Mouse (Mus musculus) ovary, postnatal 10 days (tissue): ENCODE results near the gene Dupd1.
"Not testable (repeated sequence)": the region's sequence is repeated elsewhere in the genome, so short reads cannot be mapped to it uniquely, and the experiment has no call there.

Source experiments
- DNase-seq: peaks from one replicate; pipeline ENCODE4 v3.0.0; 2022; ENCODE audit warnings: low spot score

Gene Dupd1

DNA sequence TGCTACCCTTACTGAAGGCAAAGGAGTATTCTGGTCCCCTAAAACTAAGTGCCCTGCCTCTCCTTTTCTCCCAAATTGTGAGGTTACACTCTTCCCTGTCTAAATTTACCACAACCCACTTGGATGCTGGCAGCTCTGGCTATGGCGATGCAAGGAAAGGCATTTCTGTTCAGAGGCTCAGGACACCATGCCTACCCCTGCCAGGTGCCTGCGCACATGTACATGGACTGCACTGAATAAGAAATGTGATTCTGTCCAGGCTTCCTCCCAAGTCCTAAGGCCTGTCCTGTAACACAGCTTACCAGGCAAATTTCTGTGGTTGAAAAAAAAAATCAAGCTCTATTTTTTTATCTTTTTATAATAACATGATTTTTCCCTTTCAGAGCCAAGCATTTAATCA is 38.2 kb downstream of the Dupd1 start:
- no peak for DNase-seq

DNA sequence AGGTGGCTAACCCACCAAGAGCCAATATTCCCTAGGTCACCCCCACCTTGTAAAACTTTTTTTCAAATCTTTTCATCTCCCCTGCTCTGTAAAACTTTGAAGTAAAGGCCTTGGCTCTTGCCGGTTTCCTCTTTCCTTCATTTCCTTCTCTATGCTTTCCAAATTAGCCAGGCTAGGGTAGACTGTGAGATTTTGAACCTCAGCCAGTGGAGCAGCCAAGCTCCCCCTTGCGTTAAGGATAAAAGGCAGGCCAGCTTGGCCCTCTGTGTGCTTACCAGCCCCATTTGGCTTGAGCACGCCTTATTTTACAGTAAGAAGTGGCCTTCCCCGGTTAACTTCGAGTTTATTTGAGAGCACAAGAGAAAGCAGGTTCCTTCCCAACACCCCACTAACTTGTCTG is 39.9 kb downstream of the Dupd1 start:
- no peak for DNase-seq

DNA sequence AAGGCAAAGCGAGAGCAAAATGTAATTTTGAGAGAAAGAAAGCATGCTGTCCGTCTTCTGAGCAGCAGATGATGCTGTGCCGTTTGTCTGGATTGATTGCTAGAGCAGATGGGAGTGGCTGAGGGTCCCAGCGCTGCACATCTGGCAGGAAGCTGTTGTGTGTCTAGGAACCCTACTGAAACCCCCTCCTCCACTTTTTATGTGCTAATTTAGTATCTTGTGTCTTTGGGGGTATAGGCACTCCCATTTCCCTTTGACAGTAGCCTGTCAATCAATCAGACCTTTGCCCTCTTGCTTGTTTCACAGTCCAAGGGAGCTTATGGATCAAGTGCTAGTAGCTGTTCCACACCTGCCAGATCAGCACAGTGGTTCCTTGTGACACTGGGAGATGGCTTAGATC is 41.3 kb downstream of the Dupd1 start:
- DNase-seq: no peak

DNA sequence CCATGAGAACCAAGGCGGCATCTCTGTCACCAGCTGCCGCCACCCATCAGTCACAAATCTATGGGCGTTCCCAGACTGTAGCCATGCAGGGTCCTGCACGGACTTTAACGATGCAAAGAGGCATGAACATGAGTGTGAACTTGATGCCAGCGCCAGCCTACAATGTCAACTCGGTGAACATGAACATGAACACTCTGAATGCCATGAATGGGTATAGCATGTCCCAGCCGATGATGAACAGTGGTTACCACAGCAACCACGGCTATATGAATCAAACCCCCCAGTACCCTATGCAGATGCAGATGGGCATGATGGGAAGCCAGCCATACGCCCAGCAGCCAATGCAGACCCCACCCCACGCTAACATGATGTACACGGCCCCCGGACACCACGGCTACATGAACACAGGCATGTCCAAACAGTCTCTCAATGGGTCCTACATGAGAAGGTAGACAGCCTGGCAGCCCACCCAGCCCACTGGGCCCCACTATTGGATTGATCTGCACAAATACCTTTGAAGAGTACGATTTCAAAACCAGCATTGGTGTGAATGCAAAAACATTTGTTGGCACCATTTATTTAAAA is 43.9 kb downstream of the Dupd1 start:
- not testable (repeated sequence) for DNase-seq

DNA sequence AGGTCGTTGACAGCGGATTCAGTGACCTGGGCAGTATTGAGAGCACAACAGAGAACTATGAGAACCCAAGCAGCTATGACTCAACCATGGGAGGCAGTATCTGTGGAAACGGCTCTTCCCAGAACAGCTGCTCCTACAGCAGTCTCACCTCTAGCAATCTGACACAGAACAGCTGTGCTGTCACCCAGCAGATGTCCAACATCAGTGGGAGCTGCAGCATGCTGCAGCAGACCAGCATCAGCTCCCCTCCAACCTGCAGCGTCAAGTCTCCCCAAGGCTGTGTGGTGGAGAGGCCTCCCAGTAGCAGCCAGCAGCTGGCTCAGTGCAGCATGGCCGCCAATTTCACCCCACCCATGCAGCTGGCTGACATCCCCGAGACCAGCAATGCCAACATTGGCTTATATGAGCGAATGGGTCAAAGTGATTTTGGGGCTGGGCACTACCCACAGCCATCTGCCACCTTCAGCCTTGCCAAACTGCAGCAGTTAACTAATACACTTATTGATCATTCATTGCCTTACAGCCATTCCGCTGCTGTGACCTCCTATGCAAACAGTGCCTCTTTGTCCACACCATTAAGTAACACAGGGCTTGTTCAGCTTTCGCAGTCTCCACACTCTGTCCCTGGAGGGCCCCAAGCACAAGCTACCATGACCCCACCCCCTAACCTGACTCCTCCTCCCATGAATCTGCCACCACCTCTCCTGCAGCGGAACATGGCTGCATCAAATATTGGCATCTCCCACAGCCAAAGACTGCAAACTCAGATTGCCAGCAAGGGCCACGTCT is 44.5 kb downstream of the Dupd1 start:
- no peak for DNase-seq

DNA sequence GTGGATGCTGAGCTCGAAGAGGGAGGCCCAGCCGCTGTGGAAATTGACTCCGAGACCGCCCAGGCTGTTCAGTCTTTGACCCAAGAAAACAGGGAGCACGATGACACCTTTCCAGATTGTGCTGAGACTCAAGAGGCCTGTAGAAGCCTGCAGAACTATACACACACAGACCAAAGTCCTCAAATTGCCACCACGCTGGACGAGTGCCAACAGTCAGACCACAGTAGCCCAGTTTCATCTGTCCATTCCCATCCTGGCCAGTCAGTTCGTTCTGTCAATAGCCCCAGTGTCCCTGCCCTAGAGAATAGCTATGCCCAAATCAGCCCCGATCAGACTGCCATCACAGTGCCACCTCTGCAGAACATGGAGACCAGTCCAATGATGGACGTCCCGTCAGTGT is 45.2 kb downstream of the Dupd1 start:
- no peak for DNase-seq

DNA sequence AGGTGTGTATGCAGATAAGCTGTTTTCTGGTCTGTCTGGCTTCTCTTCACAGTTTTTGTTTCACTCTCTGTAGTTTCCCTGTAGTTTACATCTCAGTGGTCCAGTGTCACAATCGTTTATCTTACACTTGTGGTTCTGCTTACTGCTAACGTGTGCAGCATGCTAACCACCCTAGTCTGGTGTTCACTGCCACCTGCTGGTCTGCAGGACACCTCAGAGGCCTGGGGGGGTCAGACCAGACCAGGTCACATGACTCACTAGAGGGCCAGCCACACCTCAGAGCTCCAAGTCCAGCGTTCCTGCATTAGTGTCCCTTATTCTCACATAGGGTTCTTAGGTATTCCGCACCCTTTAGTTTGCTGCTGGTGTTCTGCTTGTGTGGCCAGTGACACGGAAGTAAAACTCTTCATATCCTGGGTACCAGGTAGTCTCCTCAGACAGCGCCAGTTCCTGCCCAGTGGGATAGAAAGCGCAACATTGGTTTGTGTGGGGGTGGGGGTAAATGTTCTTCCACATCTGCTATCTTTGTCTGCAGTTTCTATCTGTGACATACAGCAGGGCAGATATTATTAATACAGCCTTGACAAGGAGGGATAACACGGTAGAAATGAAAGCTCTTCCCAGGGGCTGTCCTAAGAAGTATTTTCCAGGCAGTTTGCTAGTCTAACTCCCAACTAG is 51.8 kb downstream of the Dupd1 start:
- no peak for DNase-seq

DNA sequence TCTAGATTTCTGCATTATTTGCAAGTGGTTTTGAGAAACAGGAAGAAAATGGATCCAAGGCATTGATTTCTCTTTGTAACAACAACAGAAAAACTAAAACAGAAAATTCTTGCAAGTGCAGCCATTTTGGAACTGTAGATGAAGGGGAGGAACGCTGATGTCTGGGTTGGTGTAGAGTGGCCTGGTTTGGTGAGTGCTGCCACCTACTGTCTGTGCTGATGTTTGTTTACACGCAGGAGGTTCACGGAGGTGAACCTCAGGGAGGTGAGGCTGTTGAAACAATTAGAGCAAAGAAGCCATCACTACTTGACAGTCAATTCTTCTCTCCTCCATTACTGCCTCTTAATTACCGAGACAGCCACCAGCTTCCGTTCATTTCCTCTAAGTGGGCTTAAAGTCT is 54.7 kb downstream of the Dupd1 start:
- DNase-seq: no peak

DNA sequence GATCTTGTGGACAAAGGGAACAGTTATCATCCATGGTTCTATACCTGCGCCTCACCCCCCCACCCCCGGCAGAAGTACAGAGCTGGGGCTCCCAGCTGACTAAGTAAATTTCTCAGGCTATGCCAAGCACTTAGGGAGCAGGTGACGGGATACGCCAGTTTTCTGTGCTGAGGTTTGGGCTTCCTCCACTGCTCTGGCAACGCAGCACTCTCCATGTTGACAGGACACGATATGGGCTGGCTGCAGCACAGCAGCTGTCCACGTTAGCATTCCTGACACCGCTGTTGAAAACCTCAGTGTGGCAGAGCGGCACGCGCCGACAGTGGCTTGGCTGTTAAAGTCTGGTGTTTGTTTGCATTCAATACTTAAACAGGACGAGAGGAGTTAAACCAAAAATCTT is 55.2 kb downstream of the Dupd1 start:
- DNase-seq: no peak

DNA sequence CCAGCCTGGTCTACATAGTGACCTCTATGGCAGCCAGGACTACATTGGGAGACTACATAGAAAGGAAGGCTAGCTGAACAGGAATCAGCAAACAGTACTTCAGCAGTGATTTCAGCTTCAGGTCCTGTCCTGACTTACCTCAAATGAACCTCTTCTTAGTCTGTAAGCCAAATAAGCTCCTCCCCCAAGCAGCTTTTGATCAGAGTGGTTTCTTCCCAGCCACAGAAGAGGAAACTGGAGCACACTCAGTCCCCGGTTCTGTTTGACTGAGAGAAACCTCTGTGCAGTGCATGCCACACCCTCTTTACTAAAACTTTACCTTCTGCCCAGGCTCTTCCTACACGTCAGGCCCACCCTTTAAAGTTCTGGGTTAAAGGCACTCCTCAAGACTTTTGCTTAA is 60.6 kb downstream of the Dupd1 start:
- no peak for DNase-seq

DNA sequence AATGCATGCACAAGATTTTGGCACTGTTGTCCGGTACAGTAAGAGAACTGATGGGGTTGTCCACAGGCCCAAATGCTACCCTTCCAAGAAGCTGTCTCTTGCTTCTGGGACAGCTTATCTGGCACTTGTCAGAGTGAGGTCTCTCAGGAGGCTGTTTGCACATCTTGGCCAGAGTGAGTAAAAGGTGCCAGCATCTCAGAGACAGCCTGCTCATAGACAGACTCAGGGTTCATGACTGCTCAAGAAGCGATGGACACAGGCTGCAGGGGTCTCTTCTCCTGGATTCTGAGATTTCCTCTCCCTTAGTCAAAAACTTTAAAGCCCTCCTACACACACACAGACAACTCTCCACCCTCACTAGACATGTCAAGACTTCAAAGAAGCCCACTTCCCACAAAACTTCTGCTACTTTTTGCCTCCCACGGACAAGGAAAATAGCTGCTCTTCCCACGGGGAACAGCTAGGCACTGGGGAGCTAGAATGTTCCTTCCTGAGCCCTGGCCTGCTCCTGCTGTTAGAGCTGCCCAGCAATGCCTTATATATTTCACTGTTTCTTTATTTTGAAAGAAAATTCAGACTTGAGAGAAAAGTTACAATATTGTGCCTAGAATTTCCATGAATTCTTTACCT is 73.5 kb downstream of the Dupd1 start:
- no peak for DNase-seq

DNA sequence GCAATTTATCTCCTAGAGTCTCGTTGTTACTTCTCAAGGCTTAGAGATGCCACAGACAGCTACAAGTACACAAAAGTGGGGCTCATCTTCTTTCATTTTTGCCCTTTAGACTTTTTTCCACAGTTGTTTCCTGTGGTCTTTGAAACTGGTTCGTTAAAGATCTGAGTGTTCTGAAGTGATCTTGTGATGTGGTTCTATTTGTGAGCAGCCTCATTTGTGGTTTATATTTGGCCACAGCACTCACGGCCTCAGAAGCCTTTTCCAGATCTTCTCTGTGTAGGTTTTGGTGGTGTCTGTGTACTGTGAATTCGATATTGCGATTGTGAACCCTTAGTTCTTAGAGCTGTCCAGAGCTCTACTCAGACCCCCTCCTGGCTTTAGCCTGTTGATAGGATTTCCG is 77.8 kb downstream of the Dupd1 start:
- DNase-seq: no peak

DNA sequence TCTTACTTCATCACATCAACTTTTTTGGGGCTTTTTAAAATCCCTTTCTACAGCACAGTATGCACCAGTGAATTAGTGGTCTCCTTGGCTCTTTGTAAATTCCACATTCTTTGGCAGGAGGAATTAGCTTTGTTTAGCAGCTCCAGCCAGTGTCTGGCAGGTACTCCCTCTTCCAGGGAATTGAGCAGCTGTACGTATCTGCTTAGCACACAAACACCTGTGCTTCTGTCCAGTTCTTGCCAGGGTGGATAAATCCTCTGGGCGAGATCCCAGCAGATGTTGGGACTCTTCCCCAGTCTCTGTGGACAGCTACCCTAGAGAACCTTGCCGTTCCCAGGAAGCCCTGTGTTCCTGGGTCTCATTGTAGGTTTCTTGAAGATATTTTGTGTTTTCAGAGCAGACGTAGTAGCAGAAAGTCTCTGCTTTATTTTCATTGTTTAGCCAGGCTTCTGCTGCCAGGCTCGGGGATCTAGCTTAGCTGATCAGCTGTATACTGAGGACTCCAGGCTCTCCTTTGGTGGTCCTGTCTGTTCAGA is 82.6 kb downstream of the Dupd1 start:
- no peak for DNase-seq
